Mouse (Mus musculus): ENCODE measurements at regions not wholly inside any gene's neighbourhood (a gene's known extent, or its start where the extent isn't known, plus 50 kb on each side); places are given as distances from the start of the nearest gene placed in this dataset.

- DNase-seq (ENCODE audit: low spot score), result no peak
These were observed 1009.9 kb downstream of the Car8 start for GRCm38 (mm10) chr4:7228980-7229379.

GRCm38 (mm10) chr4:7222922-7223321 lies 1015.9 kb downstream of the Car8 start:
- no peak for DNase-seq (ENCODE audit: low spot score)

GRCm38 (mm10) chr4:7220426-7220825 lies 1018.4 kb downstream of the Car8 start:
- DNase-seq (ENCODE audit: low spot score), result no peak

GRCm38 (mm10) chr4:7215048-7216030 lies 1023.5 kb downstream of the Car8 start:
- DNase-seq (ENCODE audit: low spot score), result no peak

GRCm38 (mm10) chr4:7206987-7207386 lies 1031.9 kb downstream of the Car8 start:
- DNase-seq (ENCODE audit: low spot score), result no peak

GRCm38 (mm10) chr4:7201816-7202215 lies 1037.0 kb downstream of the Car8 start:
- DNase-seq (ENCODE audit: low spot score), result no peak

- no peak for DNase-seq (ENCODE audit: low spot score)
These were observed 1038.9 kb downstream of the Car8 start for GRCm38 (mm10) chr4:7199941-7200340.

GRCm38 (mm10) chr4:7199052-7199451 lies 1039.8 kb downstream of the Car8 start:
- DNase-seq (ENCODE audit: low spot score), result no peak

GRCm38 (mm10) chr4:7196570-7196969 lies 1042.3 kb downstream of the Car8 start:
- no peak for DNase-seq (ENCODE audit: low spot score)

- DNase-seq (ENCODE audit: low spot score), result no peak
These were observed 1043.2 kb downstream of the Car8 start for GRCm38 (mm10) chr4:7195619-7196018.

GRCm38 (mm10) chr4:7191912-7192311 lies 1046.9 kb downstream of the Car8 start:
- no peak for DNase-seq (ENCODE audit: low spot score)

GRCm38 (mm10) chr4:7191228-7191627 lies 1047.6 kb downstream of the Car8 start:
- DNase-seq (ENCODE audit: low spot score), result no peak

- DNase-seq (ENCODE audit: low spot score), result no peak
These were observed 1063.8 kb downstream of the Car8 start for GRCm38 (mm10) chr4:7175030-7175429.

- no peak for DNase-seq (ENCODE audit: low spot score)
These were observed 1066.1 kb downstream of the Car8 start for GRCm38 (mm10) chr4:7172528-7173306.

- no peak for DNase-seq (ENCODE audit: low spot score)
These were observed 1067.0 kb downstream of the Car8 start for GRCm38 (mm10) chr4:7171637-7172417.

- no peak for DNase-seq (ENCODE audit: low spot score)
These were observed 1077.4 kb downstream of the Car8 start for GRCm38 (mm10) chr4:7161411-7161810.

- DNase-seq (ENCODE audit: low spot score), result no peak
These were observed 1081.0 kb downstream of the Car8 start for GRCm38 (mm10) chr4:7157883-7158282.

- DNase-seq (ENCODE audit: low spot score), result no peak
These were observed 1084.6 kb downstream of the Car8 start for GRCm38 (mm10) chr4:7154256-7154655.

GRCm38 (mm10) chr4:7153835-7154234 lies 1085.0 kb downstream of the Car8 start:
- no peak for DNase-seq (ENCODE audit: low spot score)

- DNase-seq (ENCODE audit: low spot score), result no peak
These were observed 1093.1 kb downstream of the Car8 start for GRCm38 (mm10) chr4:7145756-7146155.

- no peak for DNase-seq (ENCODE audit: low spot score)
These were observed 1094.6 kb downstream of the Car8 start for GRCm38 (mm10) chr4:7144215-7144614.

GRCm38 (mm10) chr4:7143676-7144075 lies 1095.2 kb downstream of the Car8 start:
- DNase-seq (ENCODE audit: low spot score), result no peak
